Mouse (Mus musculus) MEL (cell line): Measurements from ENCODE around the gene Trem2.

Experiments
- BHLHE40 ChIP-seq: IDR thresholded peaks from 2 replicates; pipeline ENCODE4 v1.6.1; 2012; ENCODE audit warnings: low read depth, mild to moderate bottlenecking, inconsistent platforms, low read length, improper control_type of control experiment, borderline replicate concordance
- CHD2 ChIP-seq: IDR thresholded peaks from 2 replicates; pipeline ENCODE4 v1.6.1; 2011; ENCODE audit warnings: low read length, improper control_type of control experiment
- CTCF ChIP-seq, 3 experiments: IDR thresholded peaks in 2 of 3; conservative IDR thresholded peaks in 1 of 3; 2 replicates each; pipeline ENCODE4 v1.5.1; 2011 to 2012; ENCODE audit warnings: low read length in 3 of 3, low read depth in 2 of 3, mild to moderate bottlenecking in 2 of 3, improper control_type of control experiment in 1 of 3, inconsistent platforms in 1 of 3, mixed read lengths in 1 of 3, moderate library complexity in 1 of 3; ENCODE audit not compliant: control insufficient read depth in 1 of 3, insufficient read depth in 1 of 3, poor library complexity in 1 of 3, severe bottlenecking in 1 of 3
- EP300 ChIP-seq, 2 experiments: IDR thresholded peaks; 2 replicates each; pipeline ENCODE4 v1.6.1; 2011; ENCODE audit warnings: improper control_type of control experiment in 2 of 2, low read length in 2 of 2, low read depth in 1 of 2, mild to moderate bottlenecking in 1 of 2
- TCF12 ChIP-seq: IDR thresholded peaks from 2 replicates; pipeline ENCODE4 v1.6.1; 2014; ENCODE audit warnings: low read depth, mild to moderate bottlenecking, inconsistent platforms, low read length, improper control_type of control experiment, moderate library complexity
- ZKSCAN1 ChIP-seq: IDR thresholded peaks from 2 replicates; pipeline ENCODE4 v1.6.1; 2012; ENCODE audit warnings: low read depth, mild to moderate bottlenecking, inconsistent platforms, low read length, improper control_type of control experiment, moderate library complexity
- ZMIZ1 ChIP-seq: IDR thresholded peaks from 2 replicates; pipeline ENCODE4 v1.6.1; 2012; ENCODE audit warnings: low read depth, mild to moderate bottlenecking, inconsistent platforms, low read length, improper control_type of control experiment, moderate library complexity
- ZNF384 ChIP-seq: IDR thresholded peaks from 2 replicates; pipeline ENCODE4 v1.6.1; 2012; ENCODE audit warnings: low read depth, mild to moderate bottlenecking, inconsistent platforms, low read length, improper control_type of control experiment

GRCm38 (mm10) chr17:48321279-48321678 is 24.9 kb upstream of the Trem2 start:
- TF ChIP-seq CTCF (IDR thresholded peaks at IDR 0.05 in 2 of 3, conservative IDR thresholded peaks at IDR 0.05 in 1 of 3; ENCODE audit: control insufficient read depth in 1 of 3, insufficient read depth in 1 of 3, low read depth in 2 of 3, low read length in 3 of 3, poor library complexity in 1 of 3, severe bottlenecking in 1 of 3) (no peak), ZKSCAN1 (no peak), ZNF384 (peak; percentile 67), TCF12 (peak; percentile 91), EP300 (IDR thresholded peaks at IDR 0.05; ENCODE audit: low read depth in 1 of 2, low read length in 2 of 2) (peak; percentile 82 to 84), BHLHE40 (peak; percentile 89), CHD2 (no peak), ZMIZ1 (no peak)
